Mouse (Mus musculus) hindbrain, postnatal 0 days (tissue): Measurements from ENCODE around the gene Gm49318. TPM values are rescaled to one million over a fixed set of nuclear protein-coding genes. Genes with fewer than 3 reads are reported as not detected.

Source experiments
- ATAC-seq: fragments of 200-750 bp; cut with Nextera tagmentation; 2 replicates; pipeline ENCODE4 v1.8.0; 2017; ENCODE audit warnings: mild to moderate bottlenecking, moderate TSS enrichment, moderate library complexity
- DNase-seq: peaks from one replicate; pipeline ENCODE4 v3.0.0-alpha.2; 2015; ENCODE audit warnings: low spot score
- H3K27ac ChIP-seq: fragments of 300-500 bp; sonication (generic); 2 replicates; pipeline ENCODE4 v1.5.1; 2014; ENCODE audit warnings: mild to moderate bottlenecking
- H3K27me3 ChIP-seq: fragments of 300-500 bp; sonication (generic); 2 replicates; pipeline ENCODE4 v1.6.1; 2014; ENCODE audit warnings: low read length, mixed read lengths; ENCODE audit not compliant: insufficient read depth
- H3K36me3 ChIP-seq: fragments of 300-500 bp; sonication (generic); 2 replicates; pipeline ENCODE4 v1.6.1; 2014; ENCODE audit warnings: low read length, mixed read lengths; ENCODE audit not compliant: insufficient read depth
- H3K4me1 ChIP-seq: fragments of 300-500 bp; sonication (generic); 2 replicates; pipeline ENCODE4 v1.6.1; 2014; ENCODE audit warnings: antibody characterized with exemption, low read length, mixed read lengths; ENCODE audit not compliant: insufficient read depth
- H3K4me2 ChIP-seq: fragments of 300-500 bp; sonication (generic); 2 replicates; pipeline ENCODE4 v1.6.1; 2014; ENCODE audit warnings: low read depth, mild to moderate bottlenecking, low read length, moderate library complexity, mixed read lengths
- H3K4me3 ChIP-seq: fragments of 300-500 bp; sonication (generic); 2 replicates; pipeline ENCODE4 v1.5.1; 2014; ENCODE audit warnings: low read length
- H3K9ac ChIP-seq: fragments of 300-500 bp; sonication (generic); replicated peaks from 2 replicates; pipeline ENCODE4 v1.6.1; 2014; ENCODE audit warnings: mild to moderate bottlenecking, low read length, moderate library complexity, mixed read lengths
- H3K9me3 ChIP-seq: fragments of 300-500 bp; sonication (generic); 2 replicates; pipeline ENCODE4 v1.6.1; 2016; ENCODE audit warnings: low read length, mixed read lengths
- CTCF ChIP-seq: IDR thresholded peaks from 2 replicates; pipeline ENCODE4 v1.5.1; 2016; ENCODE audit warnings: antibody characterized with exemption, control low read depth, low read depth
- WGBS: fragments of 180-500 bp; shearing (Covaris S2); extraction: QIAGEN DNeasy Blood & Tissue Kit; methylation state at CpG from one replicate; pipeline ENCODE4 v1.1.7; 2014; 5-methylcytosine and 5-hydroxymethylcytosine counted together
- polyA plus RNA-seq: library from polyadenylated mRNA; unstranded; fragments of >200 nt; fragmentation: Nextera tagmentation; extraction: Ambion mirVana; gene quantifications from 2 replicates; pipeline ENCODE4 v1.2.1, GENCODE M21; 2015
- total RNA-seq: library from RNA; depleted of rRNA; stranded (reverse); fragments of >200 nt; gene quantifications from 2 replicates; pipeline ENCODE4 v1.2.3, GENCODE M21; 2014

The Gm49318 gene
- total and polyA plus RNA-seq, 2 experiments from 2014 or later, result not detected

DNA sequence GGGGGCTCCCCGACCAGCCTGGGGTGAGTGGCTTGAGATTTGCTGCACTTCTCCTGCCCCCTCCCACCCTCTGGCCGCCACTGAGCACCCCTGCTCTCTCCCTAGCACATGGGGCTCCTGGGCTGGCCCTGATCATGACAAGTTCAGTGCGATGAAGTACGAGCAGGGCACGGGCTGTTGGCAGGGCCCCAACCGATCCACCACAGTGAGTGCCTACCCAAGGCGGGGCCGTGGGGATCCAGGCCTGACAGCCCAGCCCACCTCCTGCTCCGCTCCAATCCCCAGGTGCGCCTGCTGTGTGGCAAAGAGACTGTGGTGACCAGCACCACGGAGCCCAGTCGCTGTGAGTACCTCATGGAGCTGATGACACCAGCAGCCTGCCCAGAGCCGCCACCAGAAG lies 58.3 kb downstream of the Gm49318 start:
- Histone ChIP-seq H3K4me2 (no peak overlapping the region), H3K36me3 (peaks cover 65% of the 10 kb centered on the region), H3K27ac (no peak overlapping the region), H3K9ac (no peak overlapping the region), H3K4me1 (no peaks in the 10 kb centered on the region), H3K4me3 (no peak overlapping the region), H3K27me3 (no peaks in the 10 kb centered on the region), H3K9me3 (no peaks in the 10 kb centered on the region)
- DNase-seq, result no peak
- 82% methylated on average over 13 of the region's 13 CpGs for WGBS
- ATAC-seq, result peak; percentile 7; the same call in 1 of the 2 replicates
- no peak for TF ChIP-seq CTCF

DNA sequence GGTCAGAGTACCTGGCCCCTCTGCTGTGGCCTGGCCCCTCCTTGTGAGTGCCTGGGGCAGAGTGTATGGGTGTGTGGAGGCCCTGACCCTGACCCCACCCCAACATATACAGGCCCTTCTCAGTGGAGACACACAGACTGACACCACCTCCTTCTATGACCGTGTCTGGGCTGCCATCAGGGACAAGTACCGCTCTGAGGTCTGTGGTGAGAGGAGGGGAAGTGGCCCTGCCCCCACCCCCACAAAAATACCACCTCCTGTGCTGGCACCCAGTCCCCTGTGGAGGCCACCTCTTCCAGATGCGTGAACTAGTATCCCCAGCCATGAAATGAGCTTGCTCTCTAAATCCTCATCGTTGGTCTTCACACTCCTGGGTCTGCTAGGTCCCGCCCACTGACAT lies 60.0 kb downstream of the Gm49318 start:
- no peak overlapping the region for H3K9ac ChIP-seq
- WGBS, result 83% methylated on average over 5 of the region's 5 CpGs
- H3K4me2 ChIP-seq, result no peak overlapping the region
- no peaks in the 10 kb centered on the region for H3K9me3 ChIP-seq
- ATAC-seq (0 out of 2 replicates have a peak, but pooled peaks have one; percentile 1), DNase-seq (no peak)
- no peak overlapping the region for H3K27ac ChIP-seq
- TF ChIP-seq CTCF, result no peak
- no peaks in the 10 kb centered on the region for H3K27me3 ChIP-seq
- no peaks in the 10 kb centered on the region for H3K4me1 ChIP-seq
- peaks cover 75% of the 10 kb centered on the region for H3K36me3 ChIP-seq
- no peak overlapping the region for H3K4me3 ChIP-seq

DNA sequence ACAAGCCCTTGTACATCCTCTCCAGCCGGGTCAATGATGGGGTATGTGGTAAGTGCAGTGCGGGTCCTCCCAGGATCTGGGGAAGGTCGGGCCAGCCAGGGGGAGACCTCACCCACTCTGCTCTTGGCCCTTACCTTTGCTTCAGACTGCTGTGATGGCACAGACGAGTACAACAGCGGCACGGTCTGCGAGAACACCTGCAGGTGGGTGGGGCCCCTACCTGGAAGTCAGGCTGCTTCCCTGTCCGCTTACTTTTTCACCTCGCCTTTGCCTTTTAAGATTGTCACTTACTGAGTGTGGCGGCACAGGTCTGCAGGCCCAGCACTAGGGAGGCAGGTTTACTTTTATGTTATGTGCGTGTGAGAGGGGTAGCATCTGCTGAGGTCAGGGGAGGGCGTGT lies 66.5 kb downstream of the Gm49318 start:
- 92% methylated on average over 12 of the region's 12 CpGs for WGBS
- peaks cover 44% of the 10 kb centered on the region for H3K36me3 ChIP-seq
- no peak for TF ChIP-seq CTCF
- DNase-seq, result no peak
- H3K4me2 ChIP-seq, result no peak overlapping the region
- peaks cover 11% of the 10 kb centered on the region for H3K4me1 ChIP-seq
- H3K4me3 ChIP-seq, result no peak overlapping the region
- no peak overlapping the region for H3K27ac ChIP-seq
- H3K9me3 ChIP-seq, result no peaks in the 10 kb centered on the region
- H3K9ac ChIP-seq, result no peak overlapping the region
- no peak for ATAC-seq
- no peaks in the 10 kb centered on the region for H3K27me3 ChIP-seq

DNA sequence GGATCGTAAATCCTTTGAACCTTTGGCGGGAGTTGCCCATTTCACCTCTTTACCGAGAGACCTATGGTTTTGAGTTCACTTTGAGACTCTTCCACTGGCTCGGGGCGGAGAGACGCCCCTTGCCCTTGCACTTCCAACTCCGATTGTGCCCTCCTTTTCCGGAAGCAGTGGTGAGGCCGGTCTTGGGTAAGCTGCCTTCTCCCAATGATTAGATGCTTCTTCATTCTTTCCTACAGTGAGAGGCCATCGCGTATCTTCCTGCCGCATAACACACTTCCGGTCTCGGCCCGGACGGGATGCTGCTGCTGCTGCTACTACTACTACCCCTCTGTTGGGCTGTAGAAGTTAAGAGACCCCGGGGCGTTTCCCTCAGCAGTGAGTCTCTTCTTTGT lies 67.9 kb downstream of the Gm49318 start:
- Histone ChIP-seq H3K4me1 (peaks cover 11% of the 10 kb centered on the region), H3K9ac (peak overlapping the region; percentile 79), H3K4me3 (peak overlapping the region; percentile 71), H3K27me3 (no peaks in the 10 kb centered on the region), H3K36me3 (peaks cover 33% of the 10 kb centered on the region), H3K9me3 (no peaks in the 10 kb centered on the region), H3K4me2 (peak overlapping the region; percentile 89), H3K27ac (peak overlapping the region; percentile 83)
- TF ChIP-seq CTCF, result peak; percentile 8; the same call in 1 of the 2 replicates
- ATAC-seq (peak; percentile 7; the same call in 1 of the 2 replicates), DNase-seq (peak; percentile 68)
- WGBS, result under 1% methylated on average over 18 of the region's 18 CpGs

DNA sequence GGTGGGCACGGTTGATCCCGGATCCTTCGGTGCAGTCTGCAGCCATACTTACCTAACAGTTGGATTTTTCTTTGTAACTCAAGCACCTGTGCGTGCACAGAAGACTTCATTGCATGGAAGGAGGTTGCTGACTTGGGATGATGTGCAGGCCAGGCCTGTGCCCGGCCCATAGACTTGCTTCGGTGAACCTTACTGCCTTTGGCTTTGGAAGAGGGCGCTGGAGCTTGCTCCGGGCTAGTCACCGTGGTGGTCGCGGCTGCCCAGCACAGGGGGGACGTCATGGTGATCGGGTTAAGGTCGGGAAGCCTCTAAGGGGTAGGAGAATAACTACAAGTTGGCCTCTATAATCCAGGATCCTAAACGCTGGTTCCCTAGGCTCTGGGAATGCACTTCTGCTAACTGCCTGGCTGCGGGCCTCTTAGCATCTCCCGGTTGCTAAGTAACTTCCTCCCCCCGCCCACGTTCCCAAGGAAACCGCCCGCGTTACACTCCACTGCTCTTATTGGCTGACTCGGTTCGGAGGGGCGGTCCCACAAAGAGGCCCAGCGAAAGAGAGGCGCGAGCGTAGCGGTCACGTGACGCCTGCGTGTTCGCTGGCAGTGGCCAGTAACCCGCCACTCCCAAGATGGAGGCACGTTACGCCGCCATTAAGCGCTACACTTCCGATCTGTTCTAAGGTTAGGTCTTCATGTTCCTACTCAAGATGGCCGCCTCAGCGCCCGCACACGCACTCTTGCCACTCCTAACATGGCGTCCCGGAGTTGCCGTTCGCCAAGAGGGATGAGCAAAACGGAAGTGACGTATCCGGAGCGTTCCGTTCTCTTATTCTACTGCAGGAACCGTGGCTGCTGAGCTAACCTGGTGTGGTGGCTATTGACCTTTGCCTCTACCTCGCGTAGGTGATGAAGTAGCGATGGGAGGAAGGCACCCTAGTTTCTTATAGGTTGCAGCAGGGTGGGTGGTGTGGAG lies 68.6 kb downstream of the Gm49318 start, which contains the start of the genes Ccdc151 and Prkcsh:
Gene Ccdc151, minus strand, starts transcription at position 441 of the 969 bp plus-strand sequence.
Gene Prkcsh, plus strand, starts transcription at position 613 of the 969 bp plus-strand sequence.
- ATAC-seq (peak; percentile 99), DNase-seq (peak; percentile 100)
- Histone ChIP-seq H3K9me3 (no peaks in the 10 kb centered on the region), H3K36me3 (peaks cover 26% of the 10 kb centered on the region), H3K9ac (peak within 1 kb of the TSS; percentile 79), H3K27me3 (no peaks in the 10 kb centered on the region), H3K27ac (peak within 1 kb of the TSS; percentile 83), H3K4me1 (peaks cover 11% of the 10 kb centered on the region), H3K4me2 (peak within 1 kb of the TSS; percentile 89), H3K4me3 (peak within 1 kb of the TSS; percentile 71)
- TF ChIP-seq CTCF, result no peak; the same call in 1 of the 2 replicates
- WGBS, result 5% methylated on average over 57 of the region's 57 CpGs

DNA sequence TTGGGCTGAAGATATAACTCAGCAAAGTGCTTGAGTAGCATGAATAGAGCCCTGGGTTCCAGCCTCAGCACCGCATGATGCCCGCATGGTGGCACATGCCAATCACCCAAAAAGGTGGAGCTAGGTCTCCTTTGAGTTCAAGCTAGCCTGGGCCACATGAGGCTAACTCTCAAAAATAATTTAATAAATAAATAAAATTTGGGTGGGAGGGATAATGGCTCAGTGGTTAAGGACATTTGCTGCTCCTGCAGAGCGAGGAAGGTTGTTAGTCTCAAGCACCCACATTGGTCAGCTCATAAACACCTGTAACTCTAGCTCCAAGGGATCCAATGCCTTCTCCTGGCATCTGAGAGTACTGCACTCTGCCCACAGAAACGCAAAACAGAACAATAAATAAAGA lies 69.4 kb downstream of the Gm49318 start:
- H3K27ac ChIP-seq, result peak overlapping the region; percentile 58; the same call in 1 of the 2 replicates
- no peak overlapping the region for H3K9ac ChIP-seq
- no peaks in the 10 kb centered on the region for H3K9me3 ChIP-seq
- no peak overlapping the region for H3K4me3 ChIP-seq
- ATAC-seq (no peak), DNase-seq (no peak)
- peak overlapping the region; percentile 63 for H3K4me2 ChIP-seq
- H3K36me3 ChIP-seq, result peaks cover 18% of the 10 kb centered on the region
- peak; percentile 40 for TF ChIP-seq CTCF
- peaks cover 11% of the 10 kb centered on the region for H3K4me1 ChIP-seq
- WGBS, result 83% methylated on average over 4 of the region's 4 CpGs
- no peaks in the 10 kb centered on the region for H3K27me3 ChIP-seq
